Mouse (Mus musculus) CD4-positive, CD25-positive, alpha-beta regulatory T cell (primary cell): ENCODE measurements around the gene Vmn2r30. TPM values are rescaled to one million over a fixed set of nuclear protein-coding genes. Genes with fewer than 3 reads are reported as not detected.

Experiments used
- polyA plus RNA-seq: library from polyadenylated mRNA; unstranded; fragments of 100-300 nt; shearing (Covaris generic); gene quantifications from one replicate; pipeline ENCODE4 v1.2.1, GENCODE M21; 2017

Gene Vmn2r30
- polyA plus RNA-seq = not detected

DNA sequence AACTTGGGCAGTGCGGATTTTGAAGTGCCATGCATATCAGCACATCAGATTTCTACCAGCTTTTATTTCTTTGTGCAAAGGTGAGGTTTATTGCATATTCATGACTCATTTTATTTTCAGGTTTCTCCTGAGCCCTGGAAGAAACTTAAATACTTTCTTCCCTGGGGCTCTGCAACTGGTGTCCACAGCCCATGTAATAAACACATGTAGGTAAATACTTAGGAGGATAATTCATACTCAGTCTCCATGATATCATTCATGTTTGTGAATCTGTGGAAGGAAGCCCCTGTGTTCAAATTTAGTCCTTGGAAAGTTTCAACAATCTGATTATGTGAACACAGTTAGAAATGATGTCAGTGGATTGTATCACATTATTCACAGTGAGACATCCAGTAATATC, at the start of gene Vmn2r30:
Gene Vmn2r30, minus strand, starts transcription at position 101 of the 400 bp plus-strand sequence.

DNA sequence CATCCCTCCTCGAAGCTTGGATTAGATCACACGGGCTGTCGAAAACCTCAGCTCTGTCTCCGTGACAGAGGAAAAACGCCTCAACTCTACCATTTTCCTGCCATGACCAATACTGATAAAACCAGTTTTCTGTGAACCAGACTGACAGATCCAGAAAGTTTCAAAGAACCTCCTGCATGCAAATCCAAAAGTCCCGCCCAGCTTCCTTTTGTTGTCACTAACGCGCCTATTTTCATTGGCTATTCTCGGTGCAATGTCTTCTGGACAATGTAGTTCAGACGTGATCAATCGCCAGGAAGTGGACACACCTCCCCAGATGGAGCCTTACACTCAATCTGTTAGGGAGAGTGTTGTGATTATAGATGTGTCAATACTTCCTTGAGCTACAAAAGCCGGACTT, 37.0 kb upstream of the Vmn2r30 start, which contains the start of gene Gm45783:
Gene Gm45783, minus strand, starts transcription at position 143 of the 400 bp plus-strand sequence.

DNA sequence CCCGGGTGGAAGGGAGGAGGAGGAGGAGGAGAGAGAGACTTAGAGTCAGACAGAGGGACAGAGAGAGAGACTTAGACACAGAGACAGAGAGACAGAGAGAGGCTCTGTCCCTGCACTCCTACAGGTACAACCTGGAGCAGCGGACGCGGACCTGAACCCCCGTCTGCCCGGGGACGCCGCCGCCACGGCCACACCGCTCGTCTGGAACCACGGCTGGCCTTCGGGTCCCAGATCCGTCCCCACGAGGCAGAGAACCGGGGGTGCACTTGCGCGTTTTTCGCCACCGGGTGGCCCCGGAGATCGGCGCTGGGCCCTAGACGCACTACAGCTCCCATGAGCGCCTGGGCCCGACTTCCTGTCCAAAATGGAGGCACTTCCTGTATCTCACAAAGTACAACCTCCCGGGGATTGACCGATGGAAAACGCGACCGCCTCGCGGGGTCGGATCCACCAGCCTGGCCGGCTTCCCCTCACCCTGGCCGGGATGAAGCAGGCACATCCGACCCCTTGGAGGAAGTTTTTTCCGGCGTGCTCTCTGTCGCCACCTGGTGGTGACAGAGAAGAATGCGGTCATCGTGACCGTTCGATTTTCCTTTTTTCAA, 59.3 kb downstream of the Vmn2r30 start, which contains the start of gene Gm45844:
Gene Gm45844, minus strand, starts transcription at position 324 of the 602 bp plus-strand sequence.

Other genes starting within 250 kb of the Vmn2r30 start
- 26.5 TPM for gene Zfp954, start 216.1 kb downstream of the Vmn2r30 start, polyA plus RNA-seq
- 9.0 TPM for gene Zfp773, start 200.9 kb downstream of the Vmn2r30 start, polyA plus RNA-seq
- gene Zfp418, start 166.3 kb downstream of the Vmn2r30 start, polyA plus RNA-seq = 3.4 TPM
- gene Zfp772, start 127.6 kb downstream of the Vmn2r30 start, polyA plus RNA-seq = 4.3 TPM
- gene Vmn2r29, start 90.3 kb downstream of the Vmn2r30 start, polyA plus RNA-seq = 1.2 TPM
- gene Gm45844, start 59.3 kb downstream of the Vmn2r30 start, polyA plus RNA-seq = 1.3 TPM
- gene Clcn4, start 36.8 kb downstream of the Vmn2r30 start, polyA plus RNA-seq = 66.6 TPM
- not detected for gene Gm45783, start 37.0 kb upstream of the Vmn2r30 start, polyA plus RNA-seq
- gene Vmn2r31, start 62.1 kb upstream of the Vmn2r30 start, polyA plus RNA-seq = 0.11 TPM
- gene Vmn2r32, start 142.4 kb upstream of the Vmn2r30 start, polyA plus RNA-seq = not detected
- gene Vmn2r33, start 229.2 kb upstream of the Vmn2r30 start, polyA plus RNA-seq = 0.07 TPM